Mouse (Mus musculus): Measurements from ENCODE around the gene Map4k1.

DNA sequence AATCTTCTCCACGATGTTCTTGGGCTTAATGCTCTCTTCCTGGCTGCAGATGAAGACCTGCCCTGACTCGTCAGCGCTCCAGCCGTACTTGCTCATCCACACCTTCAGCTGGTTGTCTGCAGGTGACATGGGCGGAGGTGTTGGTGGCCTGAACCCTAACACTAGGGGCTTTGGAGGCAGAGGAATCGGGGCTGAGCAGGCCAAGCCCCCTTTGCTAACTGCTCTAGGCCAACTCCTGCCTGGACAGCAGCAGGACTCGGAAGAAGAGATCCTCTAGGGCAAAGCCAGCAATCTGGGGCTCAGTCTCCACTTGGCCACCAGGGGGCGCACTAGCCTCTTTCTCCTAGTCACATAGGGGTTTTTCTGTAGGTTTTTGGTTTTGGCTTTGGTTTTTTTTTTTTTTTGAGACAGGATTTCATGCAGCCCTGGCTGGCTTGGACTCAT, 9.3 kb upstream of the Map4k1 start:
- TF ChIP-seq CTCF (conservative IDR thresholded peaks at IDR 0.05; ENCODE audit: low read length): peak; percentile 91
- no peak for TF ChIP-seq POU5F1 (IDR thresholded peaks at IDR 0.05; ENCODE audit: borderline replicate concordance, low read length)
- no peak for TF ChIP-seq NANOG (IDR thresholded peaks at IDR 0.05; ENCODE audit: borderline replicate concordance, low read length)

Data from E14TG2a.4 (cell line).